ENCODE assay signal across 9 mouse cellular contexts in the genomic region with DNA sequence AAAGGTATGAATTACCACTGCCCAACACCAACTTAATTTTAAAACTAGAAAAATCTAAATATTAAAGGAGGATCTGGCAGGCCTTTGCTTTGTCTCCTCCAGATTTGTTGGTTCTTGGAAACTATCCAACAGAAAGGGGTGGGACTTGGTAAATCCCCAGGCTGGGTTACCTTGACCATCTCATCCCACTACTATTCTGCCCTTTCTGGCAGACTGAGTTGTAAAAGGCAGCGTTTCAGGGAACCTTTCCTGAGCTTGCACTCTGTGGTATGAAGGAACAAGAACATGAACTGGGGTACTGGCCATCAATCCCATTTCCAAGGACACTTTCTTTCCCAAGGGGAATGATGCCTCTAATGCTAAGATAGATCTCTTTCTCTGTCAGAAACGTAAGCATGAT. TPM values are rescaled to one million over a fixed set of nuclear protein-coding genes. Genes with fewer than 3 reads are reported as not detected.
DNase-seq lines count a peak whose midpoint lies in the region; ATAC-seq and TF ChIP-seq lines count a peak whose summit lies in the region.
"Had no signal": no experiment of that assay in that cellular context is flagged by ENCODE, and none has a peak within 500 bp of the region (broad histone marks: within the 10 kb centered on the region; RNA-seq: fewer than 3 reads in every experiment).

No protein-coding gene starts in this region.

- peaks cover 4% of the 10 kb centered on the region; the same call in 1 of the 2 replicates for H3K4me1 ChIP-seq in hindbrain, embryonic 16.5 days (ENCODE audit: control insufficient read depth, insufficient read depth, low read depth, low read length)
- H3K4me1 ChIP-seq in hindbrain, embryonic 10.5 days (replicated peaks) = peaks cover 25% of the 10 kb centered on the region
- peaks cover 20% of the 10 kb centered on the region for H3K4me1 ChIP-seq in lung, embryonic 14.5 days (ENCODE audit: insufficient read depth)
- H3K4me1 ChIP-seq in embryonic fibroblast, embryonic 13.5 days (ENCODE audit: control insufficient read depth, insufficient read depth, low read length) = peaks cover 18% of the 10 kb centered on the region
- no peaks in the 10 kb centered on the region for H3K4me1 ChIP-seq in forebrain, postnatal 0 days (ENCODE audit: insufficient read depth)

- no peak for TF ChIP-seq POLR2A in embryonic fibroblast, embryonic 13.5 days (IDR thresholded peaks at IDR 0.05; ENCODE audit: low read depth, low read length)

- TF ChIP-seq CTCF in lung, embryonic 14.5 days (IDR thresholded peaks at IDR 0.05; ENCODE audit: low read depth) = no peak
- no peak for TF ChIP-seq CTCF in embryonic fibroblast, embryonic 13.5 days (IDR thresholded peaks at IDR 0.05; ENCODE audit: borderline replicate concordance, insufficient read depth, low read length)
- no peak for TF ChIP-seq CTCF in forebrain, postnatal 0 days (IDR thresholded peaks at IDR 0.05; ENCODE audit: low read depth)

- 70% methylated on average over 2 of the region's 2 CpGs for WGBS in hindbrain, embryonic 16.5 days
- WGBS in hindbrain, embryonic 10.5 days = 87% methylated on average over 2 of the region's 2 CpGs
- WGBS in lung, embryonic 14.5 days = 49% methylated on average over 2 of the region's 2 CpGs
- 68% methylated on average over 2 of the region's 2 CpGs for WGBS in forebrain, postnatal 0 days

- H3K27ac ChIP-seq in hindbrain, embryonic 16.5 days (ENCODE audit: low read depth, low read length) = 0 out of 2 replicates have a peak overlapping the region, but pooled peaks have one; percentile 9
- no peak overlapping the region for H3K27ac ChIP-seq in hindbrain, embryonic 10.5 days
- H3K27ac ChIP-seq in lung, embryonic 14.5 days (ENCODE audit: low read depth) = peak overlapping the region; percentile 85
- H3K27ac ChIP-seq in embryonic fibroblast, embryonic 13.5 days (ENCODE audit: insufficient read depth, low read length) = peak overlapping the region; percentile 0
- H3K27ac ChIP-seq in forebrain, postnatal 0 days (ENCODE audit: low read depth, low read length) = no peak overlapping the region

- no peaks in the 10 kb centered on the region for H3K27me3 ChIP-seq in hindbrain, embryonic 16.5 days (replicated peaks; ENCODE audit: control insufficient read depth, insufficient read depth, low read length)
- H3K27me3 ChIP-seq in hindbrain, embryonic 10.5 days (ENCODE audit: insufficient read depth, poor library complexity, severe bottlenecking) = no peaks in the 10 kb centered on the region
- no peaks in the 10 kb centered on the region for H3K27me3 ChIP-seq in lung, embryonic 14.5 days (ENCODE audit: insufficient read depth, low read length)
- no peaks in the 10 kb centered on the region for H3K27me3 ChIP-seq in forebrain, postnatal 0 days (ENCODE audit: insufficient read depth, low read length)

- no peak overlapping the region for H3K4me2 ChIP-seq in hindbrain, embryonic 16.5 days (ENCODE audit: low read length)
- no peak overlapping the region; the same call in 1 of the 2 replicates for H3K4me2 ChIP-seq in lung, embryonic 14.5 days
- no peak overlapping the region for H3K4me2 ChIP-seq in forebrain, postnatal 0 days (ENCODE audit: low read depth)

- no peak overlapping the region for H3K9ac ChIP-seq in hindbrain, embryonic 16.5 days (ENCODE audit: low read depth, low read length)
- H3K9ac ChIP-seq in lung, embryonic 14.5 days = no peak overlapping the region
- no peak overlapping the region for H3K9ac ChIP-seq in forebrain, postnatal 0 days

- peak; percentile 62 to 90 for DNase-seq in adrenal gland, adult (ENCODE audit: inconsistent age in 2 of 2, low spot score in 1 of 2)
- no peak for DNase-seq in adrenal gland, adult 18-20 months (ENCODE audit: low spot score in 2 of 2)
- no peak for DNase-seq in hindbrain, embryonic 10.5 days (ENCODE audit: low spot score)
- DNase-seq in lung, embryonic 14.5 days = peak; percentile 33
- no peak for DNase-seq in lung, adult 18-20 months
- no peak for DNase-seq in forebrain, postnatal 0 days
- DNase-seq: cerebellum, postnatal 14 days had no signal

- H3K4me3 ChIP-seq in hindbrain, embryonic 16.5 days (ENCODE audit: low read length) = no peak overlapping the region
- no peak overlapping the region for H3K4me3 ChIP-seq in hindbrain, embryonic 10.5 days
- H3K4me3 ChIP-seq in lung, embryonic 14.5 days (ENCODE audit: low read depth, low read length) = no peak overlapping the region
- no peak overlapping the region for H3K4me3 ChIP-seq in embryonic fibroblast, embryonic 13.5 days (ENCODE audit: insufficient read depth, low read length)
- H3K4me3 ChIP-seq in forebrain, postnatal 0 days (ENCODE audit: low read depth, low read length) = no peak overlapping the region

- H3K36me3 ChIP-seq in hindbrain, embryonic 16.5 days (ENCODE audit: control insufficient read depth, insufficient read depth, low read length) = no peaks in the 10 kb centered on the region
- H3K36me3 ChIP-seq in hindbrain, embryonic 10.5 days = no peaks in the 10 kb centered on the region
- no peaks in the 10 kb centered on the region for H3K36me3 ChIP-seq in lung, embryonic 14.5 days (ENCODE audit: insufficient read depth)
- no peaks in the 10 kb centered on the region for H3K36me3 ChIP-seq in forebrain, postnatal 0 days (ENCODE audit: insufficient read depth)

- ATAC-seq in hindbrain, embryonic 16.5 days = no peak
- ATAC-seq in lung, embryonic 14.5 days (ENCODE audit: insufficient read depth) = no peak
- no peak for ATAC-seq in forebrain, postnatal 0 days

- H3K9me3 ChIP-seq in hindbrain, embryonic 16.5 days (ENCODE audit: control insufficient read depth, low read length) = no peaks in the 10 kb centered on the region
- H3K9me3 ChIP-seq in hindbrain, embryonic 10.5 days = no peaks in the 10 kb centered on the region
- no peaks in the 10 kb centered on the region for H3K9me3 ChIP-seq in lung, embryonic 14.5 days (ENCODE audit: low read depth, low read length)
- no peaks in the 10 kb centered on the region for H3K9me3 ChIP-seq in forebrain, postnatal 0 days (ENCODE audit: low read length)

RNA-seq across cellular contexts. Expression of a gene that starts 52.9 kb away (rescaled TPM):
- total RNA-seq in adrenal gland, adult 18-20 months (2021) = 10 to 100 TPM; 48.2 to 56.2 TPM
- 9.9 and 12.1 TPM in 2 replicates for polyA plus RNA-seq in hindbrain, embryonic 16.5 days (2015; fragmentation: Nextera tagmentation; extraction: Ambion mirVana)
- 15.6 and 15.9 TPM in 2 replicates for polyA plus RNA-seq in hindbrain, embryonic 10.5 days (2016; fragmentation: Nextera tagmentation; extraction: Ambion mirVana)
- 20.5 and 21.2 TPM in 2 replicates for polyA plus RNA-seq in lung, embryonic 14.5 days (2014; fragmentation: Nextera tagmentation; extraction: Ambion mirVana)
- 73.7 and 75.3 TPM in 2 replicates for polyA plus RNA-seq in embryonic fibroblast, embryonic 13.5 days (2011; ENCODE audit: insufficient read length, low read depth, missing spikeins)
- total RNA-seq in forebrain, postnatal 0 days (2014; rRNA removed) = 12.5 and 15.3 TPM in 2 replicates
- 6.8 and 8.0 TPM in 2 replicates for polyA plus RNA-seq in forebrain, postnatal 0 days (2015; fragmentation: Nextera tagmentation; extraction: Ambion mirVana)

Comparison
In these comparisons a context has a peak if more than half of its experiments do, and no peak if none do; other contexts are left out.
1. DNase-seq: peak in adrenal gland, adult (2 of 2) and lung, embryonic 14.5 days (single experiment); none in adrenal gland, adult 18-20 months (0 of 2), hindbrain, embryonic 10.5 days (single experiment), lung, adult 18-20 months (0 of 2) and forebrain, postnatal 0 days (single experiment).
2. H3K27ac ChIP-seq: peak in hindbrain, embryonic 16.5 days (single experiment), lung, embryonic 14.5 days (single experiment) and embryonic fibroblast, embryonic 13.5 days (single experiment); none in hindbrain, embryonic 10.5 days (single experiment) and forebrain, postnatal 0 days (single experiment).